Mouse (Mus musculus): ENCODE data around the gene Serpina3n. TPM values are rescaled to one million over a fixed set of nuclear protein-coding genes. Genes with fewer than 3 reads are reported as not detected.
"Not testable (repeated sequence)": the region's sequence is repeated elsewhere in the genome, so short reads cannot be mapped to it uniquely, and the experiment has no call there.

Serpina3n gene
- total and polyA plus RNA-seq, 3 experiments, result not detected

DNA sequence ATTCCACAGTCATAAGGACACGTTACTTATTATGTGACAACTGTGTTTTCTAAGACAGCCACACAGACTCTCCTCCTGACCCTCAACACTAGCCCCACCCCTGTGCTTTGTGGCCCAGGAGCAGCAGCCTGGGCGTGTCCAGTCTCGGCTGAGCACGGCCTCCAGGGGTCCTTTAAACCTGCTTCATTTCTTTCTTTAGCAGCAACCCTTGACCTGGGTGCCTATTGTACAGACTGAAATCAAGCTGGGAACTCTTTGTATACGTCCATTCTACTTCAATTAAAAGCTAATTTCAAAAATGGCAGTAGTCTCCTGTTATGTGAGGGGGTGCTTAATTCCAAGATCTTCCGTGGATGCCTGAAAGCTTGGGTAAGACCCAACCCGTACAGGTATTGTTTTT, 26.7 kb downstream of the Serpina3n start:
- H3K27me3 ChIP-seq (ENCODE audit: insufficient read depth, low read length), result no peaks in the 10 kb centered on the region
- H3K4me1 ChIP-seq (ENCODE audit: insufficient read depth, low read depth, low read length), result no peaks in the 10 kb centered on the region
- no peak for DNase-seq (ENCODE audit: low spot score)
- TF ChIP-seq POLR2AphosphoS5 (IDR thresholded peaks at IDR 0.05; ENCODE audit: insufficient replicate concordance, low read depth, low read length) (no peak), GATA1 (IDR thresholded peaks at IDR 0.05; ENCODE audit: borderline replicate concordance, low read length) (no peak), CTCF (IDR thresholded peaks at IDR 0.05; ENCODE audit: low read depth, low read length) (no peak), TAL1 (conservative IDR thresholded peaks at IDR 0.05; ENCODE audit: low read depth, low read length) (no peak), GATA2 (IDR thresholded peaks at IDR 0.05; ENCODE audit: borderline replicate concordance, low read depth, low read length) (no peak)
- H3K9me3 ChIP-seq (replicated peaks), result peaks cover 79% of the 10 kb centered on the region
- ATAC-seq (ENCODE audit: extremely low read depth, insufficient number of reproducible peaks, low FRiP score, poor library complexity, severe bottlenecking), result no peak
- H3K36me3 ChIP-seq (replicated peaks), result no peaks in the 10 kb centered on the region
- no peak overlapping the region for H3K4me3 ChIP-seq (ENCODE audit: low read depth, low read length)

- Histone ChIP-seq H3K4me1 (ENCODE audit: insufficient read depth, low read depth, low read length) (no peaks in the 10 kb centered on the region), H3K9me3 (replicated peaks) (peaks cover 89% of the 10 kb centered on the region), H3K4me3 (ENCODE audit: low read depth, low read length) (no peak overlapping the region), H3K27me3 (ENCODE audit: insufficient read depth, low read length) (no peaks in the 10 kb centered on the region), H3K36me3 (replicated peaks) (no peaks in the 10 kb centered on the region)
- no peak for ATAC-seq (ENCODE audit: extremely low read depth, insufficient number of reproducible peaks, low FRiP score, poor library complexity, severe bottlenecking)
- TF ChIP-seq TAL1 (conservative IDR thresholded peaks at IDR 0.05; ENCODE audit: low read depth, low read length) (no peak), GATA1 (IDR thresholded peaks at IDR 0.05; ENCODE audit: borderline replicate concordance, low read length) (no peak), POLR2AphosphoS5 (IDR thresholded peaks at IDR 0.05; ENCODE audit: insufficient replicate concordance, low read depth, low read length) (no peak), CTCF (IDR thresholded peaks at IDR 0.05; ENCODE audit: low read depth, low read length) (no peak), GATA2 (IDR thresholded peaks at IDR 0.05; ENCODE audit: borderline replicate concordance, low read depth, low read length) (no peak)
- DNase-seq (ENCODE audit: low spot score), result no peak
These were observed 27.6 kb downstream of the Serpina3n start for GRCm38 (mm10) chr12:104433951-104434735.

DNA sequence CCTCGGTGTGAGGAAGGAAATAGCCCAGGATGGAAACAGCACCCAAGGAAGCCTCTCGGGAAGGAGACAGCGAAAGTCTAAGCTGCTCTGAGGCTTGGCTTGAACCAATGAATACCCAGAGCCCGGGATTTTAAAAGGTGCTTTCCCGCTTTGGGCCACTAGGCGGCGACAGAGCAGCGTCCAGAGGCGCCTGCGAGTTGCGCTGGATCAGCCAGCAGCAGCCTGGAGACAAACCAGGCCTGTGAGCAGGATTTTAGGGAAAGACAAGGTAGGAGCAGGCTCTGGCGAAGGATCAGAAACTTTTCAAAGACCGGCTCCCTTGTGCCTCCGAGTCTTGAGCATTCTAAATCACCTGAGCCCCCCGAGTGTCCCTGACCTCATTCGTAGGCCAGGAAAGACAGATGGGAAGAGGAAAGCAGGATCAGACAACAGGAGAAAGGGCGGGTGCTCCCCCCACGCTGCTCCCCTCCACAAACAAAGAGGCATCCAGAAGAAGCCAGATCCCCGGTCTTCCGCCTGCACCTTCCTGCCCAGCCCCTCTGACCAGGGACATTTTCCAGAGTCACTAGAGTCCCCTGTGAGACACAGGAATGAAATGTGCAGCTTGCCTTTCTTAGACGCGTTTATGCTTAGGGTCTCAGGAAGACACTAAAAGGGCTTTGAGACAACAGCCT, 33.7 kb downstream of the Serpina3n start:
- no peaks in the 10 kb centered on the region for H3K27me3 ChIP-seq (ENCODE audit: insufficient read depth, low read length)
- no peaks in the 10 kb centered on the region for H3K36me3 ChIP-seq (replicated peaks)
- no peak for ATAC-seq (ENCODE audit: extremely low read depth, insufficient number of reproducible peaks, low FRiP score, poor library complexity, severe bottlenecking)
- peaks cover 79% of the 10 kb centered on the region for H3K9me3 ChIP-seq (replicated peaks)
- no peak overlapping the region for H3K4me3 ChIP-seq (ENCODE audit: low read depth, low read length)
- H3K4me1 ChIP-seq (ENCODE audit: insufficient read depth, low read depth, low read length), result no peaks in the 10 kb centered on the region
- no peak for DNase-seq (ENCODE audit: low spot score)
- TF ChIP-seq POLR2AphosphoS5 (IDR thresholded peaks at IDR 0.05; ENCODE audit: insufficient replicate concordance, low read depth, low read length) (no peak), GATA1 (IDR thresholded peaks at IDR 0.05; ENCODE audit: borderline replicate concordance, low read length) (no peak), CTCF (IDR thresholded peaks at IDR 0.05; ENCODE audit: low read depth, low read length) (no peak), GATA2 (IDR thresholded peaks at IDR 0.05; ENCODE audit: borderline replicate concordance, low read depth, low read length) (no peak), TAL1 (conservative IDR thresholded peaks at IDR 0.05; ENCODE audit: low read depth, low read length) (no peak)

DNA sequence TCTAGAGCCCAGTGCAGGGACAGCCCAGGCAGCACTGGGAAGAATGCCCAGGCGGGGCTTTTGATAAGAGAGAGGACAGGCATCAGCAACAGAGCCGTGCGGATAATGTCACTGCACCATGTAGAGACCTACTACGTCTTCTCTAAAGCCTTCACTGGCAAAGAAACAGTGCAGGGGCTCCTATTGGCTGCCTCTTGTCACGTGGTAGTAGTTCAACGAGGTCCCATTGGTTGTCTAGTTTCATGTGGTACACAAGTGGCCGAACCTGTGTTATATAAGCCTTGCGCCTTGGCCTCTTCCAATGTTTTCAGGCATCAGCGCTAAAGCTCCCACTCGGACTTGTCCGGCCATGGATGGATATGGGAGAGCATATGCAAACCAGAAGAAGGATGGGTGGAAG, 37.2 kb downstream of the Serpina3n start:
- no peak overlapping the region; the same call in 1 of the 2 replicates for H3K4me3 ChIP-seq (ENCODE audit: low read depth, low read length)
- H3K4me1 ChIP-seq (ENCODE audit: insufficient read depth, low read depth, low read length), result no peaks in the 10 kb centered on the region
- DNase-seq (ENCODE audit: low spot score) (no peak), ATAC-seq (ENCODE audit: extremely low read depth, insufficient number of reproducible peaks, low FRiP score, poor library complexity, severe bottlenecking) (no peak)
- H3K27me3 ChIP-seq (ENCODE audit: insufficient read depth, low read length), result no peaks in the 10 kb centered on the region
- peaks cover 82% of the 10 kb centered on the region for H3K9me3 ChIP-seq (replicated peaks)
- no peaks in the 10 kb centered on the region for H3K36me3 ChIP-seq (replicated peaks)
- TF ChIP-seq TAL1 (conservative IDR thresholded peaks at IDR 0.05; ENCODE audit: low read depth, low read length), result no peak

GRCm38 (mm10) chr12:104447056-104447455, 40.5 kb downstream of the Serpina3n start:
- not testable (repeated sequence) for H3K4me1 ChIP-seq (ENCODE audit: insufficient read depth, low read depth, low read length); ATAC-seq (ENCODE audit: extremely low read depth, insufficient number of reproducible peaks, low FRiP score, poor library complexity, severe bottlenecking); DNase-seq (ENCODE audit: low spot score); H3K27me3 ChIP-seq (ENCODE audit: insufficient read depth, low read length); H3K4me3 ChIP-seq (ENCODE audit: low read depth, low read length); H3K36me3 ChIP-seq (replicated peaks)
- peaks cover 84% of the 10 kb centered on the region for H3K9me3 ChIP-seq (replicated peaks)

GRCm38 (mm10) chr12:104448099-104448498, 41.6 kb downstream of the Serpina3n start:
- Histone ChIP-seq H3K27me3 (ENCODE audit: insufficient read depth, low read length) (no peaks in the 10 kb centered on the region), H3K4me3 (ENCODE audit: low read depth, low read length) (no peak overlapping the region), H3K36me3 (replicated peaks) (no peaks in the 10 kb centered on the region), H3K9me3 (replicated peaks) (peaks cover 92% of the 10 kb centered on the region), H3K4me1 (ENCODE audit: insufficient read depth, low read depth, low read length) (no peaks in the 10 kb centered on the region)
- ATAC-seq (ENCODE audit: extremely low read depth, insufficient number of reproducible peaks, low FRiP score, poor library complexity, severe bottlenecking) (no peak), DNase-seq (ENCODE audit: low spot score) (no peak)
- TF ChIP-seq GATA2 (IDR thresholded peaks at IDR 0.05; ENCODE audit: borderline replicate concordance, low read depth, low read length) (no peak), TAL1 (conservative IDR thresholded peaks at IDR 0.05; ENCODE audit: low read depth, low read length) (no peak), POLR2AphosphoS5 (IDR thresholded peaks at IDR 0.05; ENCODE audit: insufficient replicate concordance, low read depth, low read length) (no peak), CTCF (IDR thresholded peaks at IDR 0.05; ENCODE audit: low read depth, low read length) (no peak), GATA1 (IDR thresholded peaks at IDR 0.05; ENCODE audit: borderline replicate concordance, low read length) (no peak)
